Mouse (Mus musculus) MEL (cell line): ENCODE results near the gene Rnf26. TPM values are rescaled to one million over a fixed set of nuclear protein-coding genes. Genes with fewer than 3 reads are reported as not detected.

ENCODE experiments used
- DNase-seq: peaks from one replicate; pipeline ENCODE4 v3.0.0; 2011; ENCODE audit warnings: low read depth, low spot score
- H3K27ac ChIP-seq: 2 replicates; pipeline ENCODE4 v1.5.1; 2012; ENCODE audit warnings: low read depth, mild to moderate bottlenecking, control low read depth, low read length, moderate library complexity; ENCODE audit not compliant: control insufficient read depth
- H3K27me3 ChIP-seq, 2 experiments: fragments of 150-350 bp in 1 of 2; sonication (generic) in 1 of 2; 2 replicates each; pipeline ENCODE4 v1.6.1; 2012; ENCODE audit warnings: low read length in 2 of 2, mild to moderate bottlenecking in 2 of 2, improper control_type of control experiment in 1 of 2, moderate library complexity in 1 of 2; ENCODE audit not compliant: insufficient read depth in 2 of 2, control insufficient read depth in 1 of 2
- H3K36me3 ChIP-seq, 2 experiments: 2 replicates each; pipeline ENCODE4 v1.6.1; 2012 to 2014; ENCODE audit warnings: low read length in 2 of 2, improper control_type of control experiment in 1 of 2, inconsistent platforms in 1 of 2, mild to moderate bottlenecking in 1 of 2; ENCODE audit not compliant: insufficient read depth in 2 of 2, control insufficient read depth in 1 of 2
- H3K4me1 ChIP-seq, 2 experiments: fragments of 150-350 bp in 1 of 2; sonication (generic) in 1 of 2; 2 replicates each; pipeline ENCODE4 v1.6.1; 2012; ENCODE audit warnings: low read length in 2 of 2, improper control_type of control experiment in 1 of 2, mild to moderate bottlenecking in 1 of 2; ENCODE audit not compliant: insufficient read depth in 2 of 2, control insufficient read depth in 1 of 2
- H3K4me3 ChIP-seq, 2 experiments: fragments of 150-350 bp in 1 of 2; sonication (generic) in 1 of 2; 2 replicates each; pipeline ENCODE4 v1.5.1; 2012; ENCODE audit warnings: low read depth in 2 of 2, low read length in 2 of 2, mild to moderate bottlenecking in 2 of 2, moderate library complexity in 2 of 2, control low read depth in 1 of 2, improper control_type of control experiment in 1 of 2; ENCODE audit not compliant: control insufficient read depth in 1 of 2, insufficient read depth in 1 of 2
- H3K79me2 ChIP-seq: 2 replicates; pipeline ENCODE4 v1.6.1; 2012; ENCODE audit warnings: mild to moderate bottlenecking, low read length, moderate library complexity; ENCODE audit not compliant: control insufficient read depth, poor library complexity, insufficient read depth
- H3K9ac ChIP-seq: 2 replicates; pipeline ENCODE4 v1.6.1; 2012; ENCODE audit warnings: low read depth, mild to moderate bottlenecking, control low read depth, low read length, moderate library complexity; ENCODE audit not compliant: control insufficient read depth, poor library complexity, severe bottlenecking
- H3K9me3 ChIP-seq: fragments of 150-350 bp; sonication (generic); replicated peaks from 2 replicates; pipeline ENCODE4 v1.6.1; 2012; ENCODE audit warnings: mild to moderate bottlenecking, low read length, improper control_type of control experiment, moderate library complexity; ENCODE audit not compliant: insufficient read depth
- BHLHE40 ChIP-seq: IDR thresholded peaks from 2 replicates; pipeline ENCODE4 v1.6.1; 2012; ENCODE audit warnings: low read depth, mild to moderate bottlenecking, inconsistent platforms, low read length, improper control_type of control experiment, borderline replicate concordance
- CTCF ChIP-seq, 3 experiments: IDR thresholded peaks in 2 of 3; conservative IDR thresholded peaks in 1 of 3; 2 replicates each; pipeline ENCODE4 v1.5.1; 2011 to 2012; ENCODE audit warnings: low read length in 3 of 3, low read depth in 2 of 3, mild to moderate bottlenecking in 2 of 3, improper control_type of control experiment in 1 of 3, inconsistent platforms in 1 of 3, mixed read lengths in 1 of 3, moderate library complexity in 1 of 3; ENCODE audit not compliant: control insufficient read depth in 1 of 3, insufficient read depth in 1 of 3, poor library complexity in 1 of 3, severe bottlenecking in 1 of 3
- EP300 ChIP-seq, 2 experiments: IDR thresholded peaks; 2 replicates each; pipeline ENCODE4 v1.6.1; 2011; ENCODE audit warnings: improper control_type of control experiment in 2 of 2, low read length in 2 of 2, low read depth in 1 of 2, mild to moderate bottlenecking in 1 of 2
- GABPA ChIP-seq: IDR thresholded peaks from 2 replicates; pipeline ENCODE4 v1.6.1; 2012; ENCODE audit warnings: low read depth, mild to moderate bottlenecking, inconsistent platforms, low read length, improper control_type of control experiment, moderate library complexity
- GATA1 ChIP-seq: IDR thresholded peaks from 2 replicates; pipeline ENCODE4 v1.6.1; 2011; ENCODE audit warnings: low read depth, low read length, improper control_type of control experiment
- KAT2A ChIP-seq: conservative IDR thresholded peaks from 2 replicates; pipeline ENCODE4 v1.6.1; 2012; ENCODE audit warnings: low read depth, low read length, improper control_type of control experiment, inconsistent platforms
- MAFK ChIP-seq: IDR thresholded peaks from 2 replicates; pipeline ENCODE4 v1.6.1; 2011; ENCODE audit warnings: low read depth, mild to moderate bottlenecking, low read length, improper control_type of control experiment, borderline replicate concordance
- MAX ChIP-seq: IDR thresholded peaks from 2 replicates; pipeline ENCODE4 v1.6.1; 2011; ENCODE audit warnings: low read length, improper control_type of control experiment
- MYB ChIP-seq: IDR thresholded peaks from 2 replicates; pipeline ENCODE4 v1.6.1; 2011; ENCODE audit warnings: mild to moderate bottlenecking, low read depth, low read length, improper control_type of control experiment
- NRF1 ChIP-seq: IDR thresholded peaks from 2 replicates; pipeline ENCODE4 v1.6.1; 2014; ENCODE audit warnings: low read depth, mild to moderate bottlenecking, inconsistent platforms, low read length, improper control_type of control experiment, moderate library complexity; ENCODE audit not compliant: poor library complexity, insufficient read depth, severe bottlenecking
- POLR2AphosphoS5 ChIP-seq: IDR thresholded peaks from 2 replicates; pipeline ENCODE4 v1.6.1; 2012; ENCODE audit warnings: low read depth, borderline replicate concordance, mild to moderate bottlenecking, inconsistent platforms, low read length, moderate library complexity, mixed read lengths
- RAD21 ChIP-seq: IDR thresholded peaks from 2 replicates; pipeline ENCODE4 v1.6.1; 2011; ENCODE audit warnings: mild to moderate bottlenecking, low read depth, low read length, improper control_type of control experiment
- SMC3 ChIP-seq: IDR thresholded peaks from 2 replicates; pipeline ENCODE4 v1.6.1; 2011; ENCODE audit warnings: low read depth, low read length, improper control_type of control experiment
- TAL1 ChIP-seq: IDR thresholded peaks from 2 replicates; pipeline ENCODE4 v1.6.1; 2012; ENCODE audit warnings: mild to moderate bottlenecking, inconsistent platforms, low read length, moderate library complexity, mixed read lengths
- TBP ChIP-seq: IDR thresholded peaks from 2 replicates; pipeline ENCODE4 v1.8.0; 2011; ENCODE audit warnings: low read depth, low read length, improper control_type of control experiment
- TCF12 ChIP-seq: IDR thresholded peaks from 2 replicates; pipeline ENCODE4 v1.6.1; 2014; ENCODE audit warnings: low read depth, mild to moderate bottlenecking, inconsistent platforms, low read length, improper control_type of control experiment, moderate library complexity
- UBTF ChIP-seq: IDR thresholded peaks from 2 replicates; pipeline ENCODE4 v1.6.1; 2012; ENCODE audit warnings: low read depth, mild to moderate bottlenecking, inconsistent platforms, low read length, improper control_type of control experiment, moderate library complexity, borderline replicate concordance; ENCODE audit not compliant: insufficient read depth
- USF1 ChIP-seq: IDR thresholded peaks from 2 replicates; pipeline ENCODE4 v1.6.1; 2014; ENCODE audit warnings: low read depth, mild to moderate bottlenecking, inconsistent platforms, low read length, improper control_type of control experiment, moderate library complexity
- ZMIZ1 ChIP-seq: IDR thresholded peaks from 2 replicates; pipeline ENCODE4 v1.6.1; 2012; ENCODE audit warnings: low read depth, mild to moderate bottlenecking, inconsistent platforms, low read length, improper control_type of control experiment, moderate library complexity
- polyA plus RNA-seq, 2 experiments: library from polyadenylated mRNA; stranded (reverse) in 1 of 2; unstranded in 1 of 2; fragments of >175 nt in 1 of 2; fragments of >200 nt in 1 of 2; gene quantifications; 2 replicates each; pipeline versions ENCODE4 v1.2.1 to v1.2.4; 2012; ENCODE audit warnings: low replicate concordance in 2 of 2, low read depth in 1 of 2; ENCODE audit not compliant: insufficient read length in 2 of 2, insufficient read depth in 1 of 2, missing spikeins in 1 of 2
- total RNA-seq: library from RNA; depleted of rRNA; stranded (reverse); fragments of 300-350 nt; gene quantifications from 2 replicates; pipeline ENCODE4 v1.2.3, GENCODE M21; 2012

Rnf26 gene
- total and polyA plus RNA-seq, 3 experiments, result 14.0 to 55.1 TPM; not detected in 1

DNA sequence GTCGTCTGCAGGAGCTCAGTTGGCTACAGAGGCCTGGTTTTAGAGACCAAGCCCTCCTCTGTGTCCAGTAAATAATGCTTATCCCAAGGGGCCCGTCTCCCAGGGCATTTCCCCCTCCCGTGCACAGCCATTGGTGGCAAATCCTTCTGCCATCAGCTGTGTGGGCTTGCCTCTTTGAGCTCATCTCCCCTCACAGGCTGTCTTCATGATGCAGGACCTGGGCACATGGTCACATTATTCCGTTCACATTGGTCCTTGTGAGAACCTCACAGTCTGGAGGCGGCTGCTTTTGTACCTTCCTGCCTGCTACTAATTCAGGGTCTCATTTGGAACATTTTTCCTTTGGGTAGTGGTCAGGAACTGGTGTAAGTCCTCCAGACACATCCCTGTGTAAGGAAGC is 28.6 kb upstream of the Rnf26 start:
- Histone ChIP-seq H3K79me2 (no peaks in the 10 kb centered on the region), H3K36me3 (no peaks in the 10 kb centered on the region; a peak in 2 of 4 replicates), H3K27me3 (no peaks in the 10 kb centered on the region), H3K27ac (no peak overlapping the region), H3K4me3 (no peak overlapping the region), H3K9me3 (no peaks in the 10 kb centered on the region), H3K9ac (no peak overlapping the region), H3K4me1 (no peaks in the 10 kb centered on the region)
- no peak for DNase-seq
- no peak for TF ChIP-seq TCF12
- TF ChIP-seq BHLHE40, result no peak
- TF ChIP-seq GATA1, result no peak
- no peak for TF ChIP-seq USF1
- TF ChIP-seq GABPA, result no peak
- TF ChIP-seq UBTF, result no peak
- TF ChIP-seq POLR2AphosphoS5, result no peak
- TF ChIP-seq RAD21, result no peak
- no peak for TF ChIP-seq ZMIZ1
- no peak for TF ChIP-seq MYB

DNA sequence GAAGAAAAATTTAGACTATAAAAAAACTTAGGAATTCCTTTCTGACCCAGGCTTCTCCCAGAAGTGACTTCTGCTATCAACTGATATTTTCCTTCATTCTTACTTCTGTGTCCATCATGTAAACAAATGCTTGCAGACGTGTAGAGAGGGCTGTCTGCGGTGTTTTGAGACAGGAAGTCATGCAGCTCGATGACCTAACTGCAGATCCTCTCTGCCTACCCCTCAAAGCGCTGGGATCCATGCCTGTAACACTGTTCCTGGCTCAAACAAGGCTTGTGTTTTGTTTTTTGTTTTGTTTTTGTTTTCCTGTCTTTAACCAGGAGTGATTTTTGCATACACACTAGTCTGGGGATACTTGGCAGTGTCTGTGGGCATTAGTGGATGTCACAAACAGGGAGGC is 24.5 kb upstream of the Rnf26 start:
- TF ChIP-seq SMC3, result no peak
- TF ChIP-seq MAX, result no peak
- no peak for TF ChIP-seq TAL1
- no peak for TF ChIP-seq GABPA
- TF ChIP-seq KAT2A, result no peak
- no peak for TF ChIP-seq CTCF (IDR thresholded peaks at IDR 0.05 in 2 of 3, conservative IDR thresholded peaks at IDR 0.05 in 1 of 3; ENCODE audit: control insufficient read depth in 1 of 3, insufficient read depth in 1 of 3, low read depth in 2 of 3, low read length in 3 of 3, poor library complexity in 1 of 3, severe bottlenecking in 1 of 3)
- TF ChIP-seq TBP, result no peak
- no peak for TF ChIP-seq NRF1
- no peak for TF ChIP-seq EP300 (IDR thresholded peaks at IDR 0.05; ENCODE audit: low read depth in 1 of 2, low read length in 2 of 2)
- no peak for TF ChIP-seq MAFK
- TF ChIP-seq BHLHE40, result no peak
- H3K4me3 ChIP-seq, result no peak overlapping the region
- H3K36me3 ChIP-seq, result peaks cover 0 to 6% of the 10 kb centered on the region in 2 experiments; a peak in 1 of 4 replicates
- no peaks in the 10 kb centered on the region for H3K9me3 ChIP-seq
- H3K79me2 ChIP-seq, result no peaks in the 10 kb centered on the region
- no peak overlapping the region for H3K27ac ChIP-seq
- no peak for DNase-seq
- peaks cover 16 to 22% of the 10 kb centered on the region in 2 experiments for H3K27me3 ChIP-seq
- H3K4me1 ChIP-seq, result peaks cover 0 to 12% of the 10 kb centered on the region in 2 experiments; a peak in 3 of 4 replicates
- H3K9ac ChIP-seq, result no peak overlapping the region
